Mouse (Mus musculus): ENCODE data around the gene Tmco4. TPM values are rescaled to one million over a fixed set of nuclear protein-coding genes. Genes with fewer than 3 reads are reported as not detected.
A peak's percentile ranks its signal among the peaks of the same experiment; 100 is the strongest.

The Tmco4 gene
- 10 to 100 TPM; 23.3 to 30.2 (median 30.0) TPM for polyA plus RNA-seq (2017; shearing (Covaris generic))

- ATAC-seq = peak; percentile 95
Measured at GRCm38 (mm10) chr4:138972827-138973718, at the start of gene Tmco4. Gene Tmco4, plus strand, starts transcription at chr4:138972888.

- ATAC-seq = no peak
Measured at GRCm38 (mm10) chr4:138925561-138925960, 47.1 kb upstream of the Tmco4 start.

- no peak for ATAC-seq
Measured at GRCm38 (mm10) chr4:138933862-138934261, 38.8 kb upstream of the Tmco4 start.

GRCm38 (mm10) chr4:138934456-138935145 is 38.1 kb upstream of the Tmco4 start:
- no peak for ATAC-seq

GRCm38 (mm10) chr4:138938495-138939269 is 34.0 kb upstream of the Tmco4 start:
- no peak for ATAC-seq

- ATAC-seq = no peak
Measured at GRCm38 (mm10) chr4:138939481-138939880, 33.2 kb upstream of the Tmco4 start.

- no peak for ATAC-seq
Measured at GRCm38 (mm10) chr4:138941401-138941800, 31.3 kb upstream of the Tmco4 start.

- no peak for ATAC-seq
Measured at GRCm38 (mm10) chr4:138941966-138942365, 30.7 kb upstream of the Tmco4 start.

- ATAC-seq = peak; percentile 99
Measured at GRCm38 (mm10) chr4:138943730-138944129, 29.0 kb upstream of the Tmco4 start.

GRCm38 (mm10) chr4:138948257-138948656 is 24.4 kb upstream of the Tmco4 start:
- ATAC-seq = no peak

GRCm38 (mm10) chr4:138958612-138959011 is 14.1 kb upstream of the Tmco4 start:
- ATAC-seq = no peak

- ATAC-seq = no peak
Measured at GRCm38 (mm10) chr4:138959120-138959519, 13.6 kb upstream of the Tmco4 start.

GRCm38 (mm10) chr4:138959926-138960325 is 12.8 kb upstream of the Tmco4 start:
- no peak for ATAC-seq

GRCm38 (mm10) chr4:138962719-138963118 is 10.0 kb upstream of the Tmco4 start:
- ATAC-seq = peak; percentile 65

- no peak for ATAC-seq
Measured at GRCm38 (mm10) chr4:138965871-138966270, 6.8 kb upstream of the Tmco4 start.

- ATAC-seq = no peak
Measured at GRCm38 (mm10) chr4:138966866-138967265, 5.8 kb upstream of the Tmco4 start, which contains the start of gene Rnf186. Gene Rnf186, plus strand, starts transcription at chr4:138967112.

GRCm38 (mm10) chr4:138967485-138967884 is 5.2 kb upstream of the Tmco4 start:
- no peak for ATAC-seq

GRCm38 (mm10) chr4:138968772-138969556 is 3.7 kb upstream of the Tmco4 start:
- no peak for ATAC-seq

- ATAC-seq = no peak
Measured at GRCm38 (mm10) chr4:138969736-138970135, 3.0 kb upstream of the Tmco4 start.

GRCm38 (mm10) chr4:138971371-138971770 is 1.3 kb upstream of the Tmco4 start:
- ATAC-seq = no peak

- peak; percentile 27 for ATAC-seq
Measured at GRCm38 (mm10) chr4:138972139-138972826, 405 bp upstream of the Tmco4 start.
